Mouse (Mus musculus): Measurements from ENCODE around the gene Srsf10. TPM values are rescaled to one million over a fixed set of nuclear protein-coding genes. Genes with fewer than 3 reads are reported as not detected.

Srsf10 gene
- polyA plus RNA-seq, 1 experiment from 2014 or later: 233 TPM

DNA sequence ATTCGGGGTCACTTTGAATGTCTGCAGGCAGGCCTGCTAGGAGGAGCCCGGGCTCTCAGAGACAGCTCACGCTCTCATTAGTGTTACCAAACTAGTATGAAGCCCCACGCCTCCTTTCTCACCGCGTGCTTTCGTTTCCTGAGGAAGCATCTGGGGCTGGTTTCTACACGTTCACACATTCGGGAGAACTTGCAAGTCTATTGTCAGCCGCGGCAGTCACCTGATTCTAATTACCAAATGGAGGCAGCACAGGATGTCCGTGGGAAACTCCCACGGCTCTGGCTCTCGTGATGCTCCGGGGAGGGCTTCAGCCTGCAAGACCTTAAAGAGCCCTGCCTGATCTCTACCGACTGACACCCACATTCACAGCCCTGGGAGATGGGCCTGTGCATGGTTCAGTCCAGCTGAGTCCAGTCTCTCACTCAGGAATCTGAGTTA is 21.1 kb downstream of the Srsf10 start:
- ATAC-seq (replicated peaks; ENCODE audit: low FRiP score): 0 out of 2 replicates have a peak, but pooled peaks have one; percentile 3
- peak overlapping the region; percentile 77 for H3K4me2 ChIP-seq
- WGBS: 2% methylated on average over 16 of the region's 16 CpGs

DNA sequence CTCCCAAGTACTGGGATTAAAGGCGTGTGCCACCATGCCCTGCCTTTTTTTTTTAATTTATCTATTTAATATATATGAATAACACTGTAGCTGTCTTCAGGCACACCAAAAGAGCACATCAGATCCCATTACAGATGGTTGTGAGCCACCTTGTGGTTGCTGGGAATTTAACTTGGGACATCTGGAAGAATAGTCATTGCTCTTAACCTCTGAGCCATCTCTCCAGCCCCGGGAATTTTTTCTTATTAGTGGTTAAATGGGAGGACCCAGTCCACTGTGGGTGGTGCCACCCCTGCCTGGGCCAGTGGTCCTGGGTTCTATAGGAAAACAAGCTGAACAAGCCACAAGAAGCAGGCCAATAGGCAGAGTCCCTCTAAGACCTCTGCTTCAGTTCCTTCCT is 22.2 kb downstream of the Srsf10 start:
- H3K9ac ChIP-seq (ENCODE audit: low read depth, low read length): no peak overlapping the region
- ATAC-seq (replicated peaks; ENCODE audit: low FRiP score) (no peak), DNase-seq (ENCODE audit: low spot score) (no peak)
- no peaks in the 10 kb centered on the region for H3K27me3 ChIP-seq (replicated peaks; ENCODE audit: control insufficient read depth, insufficient read depth, low read length)
- 69% methylated on average over 2 of the region's 2 CpGs for WGBS
- H3K27ac ChIP-seq (ENCODE audit: low read depth, low read length): no peak overlapping the region
- no peak overlapping the region for H3K4me3 ChIP-seq (ENCODE audit: low read depth, low read length)
- H3K4me1 ChIP-seq (replicated peaks; ENCODE audit: control insufficient read depth, insufficient read depth, low read length): peaks cover 32% of the 10 kb centered on the region
- no peak overlapping the region for H3K4me2 ChIP-seq
- H3K36me3 ChIP-seq (ENCODE audit: control insufficient read depth, insufficient read depth, low read length): peaks cover under 1% of the 10 kb centered on the region; the same call in 1 of the 2 replicates
- no peaks in the 10 kb centered on the region for H3K9me3 ChIP-seq (ENCODE audit: control insufficient read depth, low read length)

More for the DNA sequence above, 21.1 kb downstream of the Srsf10 start:
- H3K27ac ChIP-seq (ENCODE audit: low read depth, low read length): peak overlapping the region; percentile 87
- peak; percentile 75 for DNase-seq (ENCODE audit: low spot score)
- H3K27me3 ChIP-seq (replicated peaks; ENCODE audit: control insufficient read depth, insufficient read depth, low read length): no peaks in the 10 kb centered on the region
- H3K9me3 ChIP-seq (ENCODE audit: control insufficient read depth, low read length): no peaks in the 10 kb centered on the region
- H3K36me3 ChIP-seq (ENCODE audit: control insufficient read depth, insufficient read depth, low read length): peaks cover 9% of the 10 kb centered on the region
- H3K4me1 ChIP-seq (replicated peaks; ENCODE audit: control insufficient read depth, insufficient read depth, low read length): peaks cover 43% of the 10 kb centered on the region
- H3K4me3 ChIP-seq (ENCODE audit: low read depth, low read length): peak overlapping the region; percentile 41
- peak overlapping the region; percentile 64 for H3K9ac ChIP-seq (ENCODE audit: low read depth, low read length)

GRCm38 (mm10) chr4:135879021-135879420 is 23.5 kb downstream of the Srsf10 start:
- Histone ChIP-seq H3K9me3 (ENCODE audit: control insufficient read depth, low read length) (no peaks in the 10 kb centered on the region), H3K9ac (ENCODE audit: low read depth, low read length) (no peak overlapping the region), H3K27ac (ENCODE audit: low read depth, low read length) (no peak overlapping the region), H3K27me3 (replicated peaks; ENCODE audit: control insufficient read depth, insufficient read depth, low read length) (no peaks in the 10 kb centered on the region), H3K4me1 (replicated peaks; ENCODE audit: control insufficient read depth, insufficient read depth, low read length) (peaks cover 33% of the 10 kb centered on the region), H3K4me3 (ENCODE audit: low read depth, low read length) (no peak overlapping the region), H3K36me3 (ENCODE audit: control insufficient read depth, insufficient read depth, low read length) (no peaks in the 10 kb centered on the region), H3K4me2 (no peak overlapping the region)
- 84% methylated on average over 6 of the region's 6 CpGs for WGBS
- DNase-seq (ENCODE audit: low spot score): no peak
- no peak for ATAC-seq (replicated peaks; ENCODE audit: low FRiP score)

DNA sequence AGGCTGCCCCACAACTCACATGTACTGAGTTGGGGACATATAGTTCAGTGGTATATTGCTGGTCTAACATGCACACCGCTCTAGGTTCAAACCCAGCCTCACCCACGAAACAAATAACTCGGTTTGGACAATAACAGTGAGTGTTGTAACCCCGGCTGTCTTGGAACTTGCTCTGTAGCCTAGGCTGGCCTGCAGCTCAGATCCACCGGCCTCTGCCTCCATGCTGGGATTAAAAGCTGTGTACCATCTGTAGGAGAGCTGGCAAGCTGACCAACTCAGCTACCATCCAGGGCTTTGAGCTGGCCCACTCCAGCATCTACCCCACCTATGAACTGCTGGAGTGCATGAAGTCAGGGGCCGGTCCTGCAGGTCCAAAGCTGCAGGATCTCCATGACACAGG is 24.5 kb downstream of the Srsf10 start:
- Histone ChIP-seq H3K9me3 (ENCODE audit: control insufficient read depth, low read length) (no peaks in the 10 kb centered on the region), H3K4me1 (replicated peaks; ENCODE audit: control insufficient read depth, insufficient read depth, low read length) (peaks cover 26% of the 10 kb centered on the region), H3K4me2 (no peak overlapping the region), H3K4me3 (ENCODE audit: low read depth, low read length) (no peak overlapping the region), H3K27me3 (replicated peaks; ENCODE audit: control insufficient read depth, insufficient read depth, low read length) (no peaks in the 10 kb centered on the region), H3K36me3 (ENCODE audit: control insufficient read depth, insufficient read depth, low read length) (no peaks in the 10 kb centered on the region), H3K9ac (ENCODE audit: low read depth, low read length) (no peak overlapping the region), H3K27ac (ENCODE audit: low read depth, low read length) (no peak overlapping the region)
- DNase-seq (ENCODE audit: low spot score) (no peak), ATAC-seq (replicated peaks; ENCODE audit: low FRiP score) (no peak)
- 88% methylated on average over 6 of the region's 6 CpGs for WGBS

DNA sequence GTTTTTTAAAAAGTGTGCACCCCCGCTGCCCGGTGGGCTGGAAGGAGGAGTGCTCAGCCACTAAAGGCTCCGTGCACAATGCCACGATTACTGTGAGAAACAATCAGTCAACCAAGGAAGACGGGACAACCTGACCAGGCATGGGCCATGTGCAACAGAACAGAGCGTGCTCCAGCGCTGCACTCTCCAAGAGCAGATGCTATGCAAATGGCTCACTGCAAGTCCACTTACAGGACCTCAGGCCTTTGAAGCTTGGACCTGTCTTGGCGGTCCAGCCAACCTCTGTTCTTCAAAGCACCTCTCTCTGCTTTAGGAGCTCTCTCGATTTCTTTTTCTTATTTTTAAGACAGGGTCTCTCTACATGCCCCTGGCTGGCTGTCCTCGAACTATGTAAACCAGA is 25.0 kb downstream of the Srsf10 start:
- WGBS: 87% methylated on average over 10 of the region's 10 CpGs
- ATAC-seq (replicated peaks; ENCODE audit: low FRiP score): no peak

GRCm38 (mm10) chr4:135882023-135882422 is 26.5 kb downstream of the Srsf10 start:
- Histone ChIP-seq H3K9ac (ENCODE audit: low read depth, low read length) (no peak overlapping the region), H3K36me3 (ENCODE audit: control insufficient read depth, insufficient read depth, low read length) (no peaks in the 10 kb centered on the region), H3K27ac (ENCODE audit: low read depth, low read length) (no peak overlapping the region), H3K4me3 (ENCODE audit: low read depth, low read length) (no peak overlapping the region), H3K9me3 (ENCODE audit: control insufficient read depth, low read length) (no peaks in the 10 kb centered on the region), H3K27me3 (replicated peaks; ENCODE audit: control insufficient read depth, insufficient read depth, low read length) (no peaks in the 10 kb centered on the region), H3K4me2 (no peak overlapping the region), H3K4me1 (replicated peaks; ENCODE audit: control insufficient read depth, insufficient read depth, low read length) (peaks cover 7% of the 10 kb centered on the region)
- DNase-seq (ENCODE audit: low spot score) (no peak), ATAC-seq (replicated peaks; ENCODE audit: low FRiP score) (no peak)
- 62% methylated on average over 6 of the region's 6 CpGs for WGBS

More for the DNA sequence above, 25.0 kb downstream of the Srsf10 start:
- Histone ChIP-seq H3K27me3 (replicated peaks; ENCODE audit: control insufficient read depth, insufficient read depth, low read length) (no peaks in the 10 kb centered on the region), H3K36me3 (ENCODE audit: control insufficient read depth, insufficient read depth, low read length) (no peaks in the 10 kb centered on the region), H3K4me3 (ENCODE audit: low read depth, low read length) (no peak overlapping the region), H3K27ac (ENCODE audit: low read depth, low read length) (no peak overlapping the region), H3K9ac (ENCODE audit: low read depth, low read length) (no peak overlapping the region), H3K9me3 (ENCODE audit: control insufficient read depth, low read length) (no peaks in the 10 kb centered on the region), H3K4me2 (no peak overlapping the region), H3K4me1 (replicated peaks; ENCODE audit: control insufficient read depth, insufficient read depth, low read length) (peaks cover 20% of the 10 kb centered on the region)
- DNase-seq (ENCODE audit: low spot score): no peak

DNA sequence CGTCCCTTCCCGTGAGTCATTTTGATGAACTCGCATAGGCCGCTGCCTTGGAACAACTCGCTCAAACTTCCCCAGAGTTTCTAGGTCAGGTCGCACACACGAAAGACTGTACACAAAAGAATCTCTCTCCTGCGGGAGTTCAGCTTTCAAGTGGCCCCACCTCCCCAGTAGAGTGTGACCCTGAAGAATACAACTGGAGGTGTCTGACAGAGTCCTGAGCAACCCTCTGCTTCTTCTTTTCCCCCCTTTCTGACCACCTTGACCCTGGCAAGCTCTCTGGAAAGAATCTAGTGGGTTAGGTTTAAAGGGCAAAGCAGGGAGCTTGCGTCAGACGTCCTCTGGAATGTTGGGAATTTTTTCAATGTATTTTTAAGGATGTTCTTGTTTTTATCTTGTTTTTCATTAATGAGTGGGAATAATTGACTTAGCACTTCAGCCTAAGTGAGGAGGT is 27.9 kb downstream of the Srsf10 start:
- H3K4me3 ChIP-seq (ENCODE audit: low read depth, low read length): no peak overlapping the region
- DNase-seq (ENCODE audit: low spot score) (no peak), ATAC-seq (replicated peaks; ENCODE audit: low FRiP score) (no peak)
- no peak overlapping the region for H3K4me2 ChIP-seq
- no peaks in the 10 kb centered on the region for H3K36me3 ChIP-seq (ENCODE audit: control insufficient read depth, insufficient read depth, low read length)
- H3K9me3 ChIP-seq (ENCODE audit: control insufficient read depth, low read length): no peaks in the 10 kb centered on the region
- H3K27ac ChIP-seq (ENCODE audit: low read depth, low read length): no peak overlapping the region
- 62% methylated on average over 10 of the region's 10 CpGs for WGBS
- H3K27me3 ChIP-seq (replicated peaks; ENCODE audit: control insufficient read depth, insufficient read depth, low read length): no peaks in the 10 kb centered on the region
- H3K9ac ChIP-seq (ENCODE audit: low read depth, low read length): no peak overlapping the region
- H3K4me1 ChIP-seq (replicated peaks; ENCODE audit: control insufficient read depth, insufficient read depth, low read length): peaks cover 5% of the 10 kb centered on the region; the same call in 1 of the 2 replicates

GRCm38 (mm10) chr4:135883881-135884516 is 28.5 kb downstream of the Srsf10 start:
- H3K4me2 ChIP-seq: no peak overlapping the region
- ATAC-seq (replicated peaks; ENCODE audit: low FRiP score): no peak
- H3K27ac ChIP-seq (ENCODE audit: low read depth, low read length): no peak overlapping the region
- DNase-seq (ENCODE audit: low spot score): peak; percentile 28
- H3K4me1 ChIP-seq (replicated peaks; ENCODE audit: control insufficient read depth, insufficient read depth, low read length): peaks cover 5% of the 10 kb centered on the region; the same call in 1 of the 2 replicates
- H3K27me3 ChIP-seq (replicated peaks; ENCODE audit: control insufficient read depth, insufficient read depth, low read length): no peaks in the 10 kb centered on the region
- no peak overlapping the region for H3K4me3 ChIP-seq (ENCODE audit: low read depth, low read length)
- 56% methylated on average over 7 of the region's 7 CpGs for WGBS
- H3K36me3 ChIP-seq (ENCODE audit: control insufficient read depth, insufficient read depth, low read length): no peaks in the 10 kb centered on the region
- no peak overlapping the region for H3K9ac ChIP-seq (ENCODE audit: low read depth, low read length)
- H3K9me3 ChIP-seq (ENCODE audit: control insufficient read depth, low read length): no peaks in the 10 kb centered on the region

DNA sequence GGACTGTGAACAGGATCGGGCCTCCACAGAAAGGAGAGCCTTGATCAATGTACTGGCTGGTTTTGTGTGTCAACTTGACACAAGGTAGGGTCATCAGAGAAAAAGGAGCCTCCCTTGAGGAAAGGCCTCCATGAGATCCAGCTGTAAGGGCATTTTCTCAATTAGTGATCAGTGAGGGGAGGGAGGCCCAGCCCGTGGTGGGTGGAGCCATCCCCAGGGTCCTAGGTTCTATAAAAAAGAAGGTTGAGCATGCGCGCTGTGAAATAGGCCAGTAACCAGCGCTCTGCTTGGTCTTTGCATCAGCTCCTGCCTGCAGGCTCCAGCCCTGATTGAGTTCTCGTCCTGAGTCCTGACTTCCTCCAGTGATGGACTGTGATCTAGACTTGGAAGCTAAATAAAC is 29.0 kb downstream of the Srsf10 start:
- Histone ChIP-seq H3K4me1 (replicated peaks; ENCODE audit: control insufficient read depth, insufficient read depth, low read length) (peaks cover 5% of the 10 kb centered on the region; the same call in 1 of the 2 replicates), H3K4me3 (ENCODE audit: low read depth, low read length) (no peak overlapping the region), H3K27ac (ENCODE audit: low read depth, low read length) (no peak overlapping the region), H3K9me3 (ENCODE audit: control insufficient read depth, low read length) (no peaks in the 10 kb centered on the region), H3K27me3 (replicated peaks; ENCODE audit: control insufficient read depth, insufficient read depth, low read length) (no peaks in the 10 kb centered on the region), H3K9ac (ENCODE audit: low read depth, low read length) (no peak overlapping the region), H3K36me3 (ENCODE audit: control insufficient read depth, insufficient read depth, low read length) (no peaks in the 10 kb centered on the region), H3K4me2 (no peak overlapping the region)
- DNase-seq (ENCODE audit: low spot score): peak; percentile 29
- WGBS: 68% methylated on average over 6 of the region's 6 CpGs
- ATAC-seq (replicated peaks; ENCODE audit: low FRiP score): no peak
